Mouse (Mus musculus) embryonic fibroblast, embryonic 13.5 days (primary cell): Measurements from ENCODE around the gene Phospho1. TPM values are rescaled to one million over a fixed set of nuclear protein-coding genes. Genes with fewer than 3 reads are reported as not detected.
"Not testable (repeated sequence)": the region's sequence is repeated elsewhere in the genome, so short reads cannot be mapped to it uniquely, and the experiment has no call there.

Experiments
- H3K27ac ChIP-seq: 2 replicates; pipeline ENCODE4 v1.5.1; 2012; ENCODE audit warnings: low read length, control low read depth, inconsistent platforms; ENCODE audit not compliant: insufficient read depth
- H3K4me1 ChIP-seq: 2 replicates; pipeline ENCODE4 v1.6.1; 2011; ENCODE audit warnings: low read length; ENCODE audit not compliant: control insufficient read depth, insufficient read depth
- H3K4me3 ChIP-seq: 2 replicates; pipeline ENCODE4 v1.5.1; 2011; ENCODE audit warnings: mild to moderate bottlenecking, control low read depth, low read length; ENCODE audit not compliant: insufficient read depth
- CTCF ChIP-seq: IDR thresholded peaks from 2 replicates; pipeline ENCODE4 v1.5.1; 2011; ENCODE audit warnings: mild to moderate bottlenecking, control low read depth, low read length, moderate library complexity, borderline replicate concordance; ENCODE audit not compliant: insufficient read depth
- POLR2A ChIP-seq: IDR thresholded peaks from 2 replicates; pipeline ENCODE4 v1.6.1; 2011; ENCODE audit warnings: low read depth, mild to moderate bottlenecking, control low read depth, low read length, moderate library complexity
- polyA plus RNA-seq: library from polyadenylated mRNA; stranded (reverse); fragments of >200 nt; gene quantifications from 2 replicates; pipeline ENCODE4 v1.2.4, GENCODE M21; 2011; ENCODE audit warnings: low read depth; ENCODE audit not compliant: missing spikeins, insufficient read length

Phospho1 gene
- polyA plus RNA-seq, 1 experiment = 5.5 TPM

DNA sequence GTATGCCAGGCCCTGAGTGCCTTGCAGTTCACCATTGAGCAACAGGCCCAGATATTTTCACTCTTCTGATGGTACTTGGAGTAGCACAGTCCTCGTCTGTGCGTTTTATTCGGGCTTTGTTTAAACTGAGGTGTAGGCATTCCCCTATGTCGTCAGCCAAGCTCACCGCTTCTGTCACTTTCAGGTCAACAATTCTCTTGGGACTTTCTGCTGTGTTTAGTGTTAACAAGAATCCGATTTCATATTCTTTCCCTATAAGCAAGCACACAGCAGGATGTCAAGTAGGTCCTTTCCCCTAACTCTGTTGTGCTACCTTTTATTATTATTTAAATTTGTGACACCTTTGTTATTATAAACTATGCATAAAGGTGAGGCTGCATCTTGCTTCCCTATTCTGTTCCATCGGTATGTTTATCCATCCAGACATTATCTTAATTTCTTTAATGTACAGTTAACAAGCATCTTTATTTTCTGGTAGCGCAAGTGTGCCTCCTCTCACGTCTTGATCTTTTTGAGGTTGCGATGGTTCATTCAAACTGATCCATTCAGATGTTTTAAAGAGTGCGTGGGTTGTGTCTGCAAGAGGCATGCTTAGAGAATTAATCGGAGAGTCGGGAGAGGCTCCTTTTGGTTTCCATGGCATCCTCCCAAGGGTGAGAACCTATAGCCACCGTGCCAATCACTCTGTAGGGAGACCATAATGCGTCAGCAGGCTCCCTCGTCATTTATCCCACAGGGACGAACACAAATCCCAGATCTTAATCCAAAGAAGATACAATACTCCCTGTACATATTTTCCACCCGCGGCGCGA lies 33.6 kb downstream of the Phospho1 start:
- 0 out of 2 replicates have a peak, but pooled peaks cover 2% of the 10 kb centered on the region for H3K4me1 ChIP-seq
- no peak for TF ChIP-seq POLR2A
- TF ChIP-seq CTCF = no peak
- peak overlapping the region; percentile 13; the same call in 1 of the 2 replicates for H3K27ac ChIP-seq
- H3K4me3 ChIP-seq = peak overlapping the region; percentile 53

DNA sequence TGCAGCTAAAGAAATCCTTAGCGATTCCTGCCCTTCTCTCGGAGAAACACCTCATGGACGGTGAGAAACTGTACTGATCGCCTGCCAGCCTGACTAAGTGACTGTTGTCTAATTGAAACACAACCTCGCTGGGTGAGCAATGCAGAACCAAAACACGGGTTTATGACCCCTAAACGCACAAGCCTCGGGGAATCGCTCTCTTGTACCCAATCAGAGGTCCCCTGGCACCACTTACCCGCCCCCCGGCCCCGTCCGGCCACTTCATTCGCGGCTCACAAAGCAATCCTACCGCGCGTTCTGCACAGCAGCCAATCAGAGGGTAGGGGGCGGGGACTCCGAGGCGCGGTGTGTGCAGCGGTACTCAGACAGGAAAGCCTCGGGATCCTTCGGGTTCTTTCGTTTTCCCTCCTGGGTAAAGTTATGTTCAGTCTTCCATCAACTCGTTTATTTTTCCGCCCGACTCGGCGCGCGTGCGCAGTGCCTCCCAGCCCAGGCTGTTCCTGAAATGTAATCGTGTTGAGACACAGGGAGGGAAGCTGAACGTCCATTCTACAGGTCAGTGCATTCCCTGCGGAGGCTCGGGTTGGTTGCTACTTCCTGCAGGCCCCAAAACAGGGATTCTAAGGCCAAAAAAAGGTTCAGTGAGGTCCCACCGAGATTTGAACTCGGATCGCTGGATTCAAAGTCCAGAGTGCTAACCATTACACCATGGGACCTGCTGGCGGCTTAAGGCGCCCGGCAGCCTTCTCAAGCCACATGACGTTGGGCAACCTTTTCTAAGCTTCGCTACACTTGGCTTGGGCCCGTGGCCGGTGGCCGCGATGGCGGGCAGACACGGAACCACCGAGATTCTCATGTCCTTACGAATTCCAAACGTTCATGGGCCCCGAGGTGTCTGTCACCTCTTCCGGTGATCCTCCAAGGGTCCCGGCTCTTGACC lies 34.5 kb downstream of the Phospho1 start:
- Histone ChIP-seq H3K27ac (peak overlapping the region; percentile 38), H3K4me3 (peak overlapping the region; percentile 65), H3K4me1 (0 out of 2 replicates have a peak, but pooled peaks cover 2% of the 10 kb centered on the region)
- TF ChIP-seq CTCF (no peak), POLR2A (peak; percentile 42)

DNA sequence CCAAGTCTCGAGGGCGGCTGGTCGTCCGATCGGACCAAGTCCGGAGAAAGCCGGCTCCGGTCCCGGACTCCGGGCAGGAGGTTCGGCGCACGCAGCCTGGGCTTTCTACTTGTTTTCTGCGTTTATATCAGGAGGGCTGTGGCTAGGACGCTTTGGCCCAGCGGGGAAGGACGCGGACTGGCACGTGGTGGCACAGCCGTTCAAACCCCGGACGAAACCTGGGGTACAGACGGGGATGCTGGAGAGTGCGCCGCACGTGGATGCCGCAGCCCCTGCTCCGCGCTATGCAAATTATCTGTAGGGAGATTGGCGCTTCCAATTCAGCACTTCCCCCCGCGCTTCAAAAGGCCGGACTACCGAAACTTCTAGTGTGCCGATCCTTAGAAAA lies 35.2 kb downstream of the Phospho1 start:
- Histone ChIP-seq H3K4me1 (0 out of 2 replicates have a peak, but pooled peaks cover 2% of the 10 kb centered on the region), H3K27ac (peak overlapping the region; percentile 38)
- TF ChIP-seq POLR2A (no peak; the same call in 1 of the 2 replicates), CTCF (no peak)

DNA sequence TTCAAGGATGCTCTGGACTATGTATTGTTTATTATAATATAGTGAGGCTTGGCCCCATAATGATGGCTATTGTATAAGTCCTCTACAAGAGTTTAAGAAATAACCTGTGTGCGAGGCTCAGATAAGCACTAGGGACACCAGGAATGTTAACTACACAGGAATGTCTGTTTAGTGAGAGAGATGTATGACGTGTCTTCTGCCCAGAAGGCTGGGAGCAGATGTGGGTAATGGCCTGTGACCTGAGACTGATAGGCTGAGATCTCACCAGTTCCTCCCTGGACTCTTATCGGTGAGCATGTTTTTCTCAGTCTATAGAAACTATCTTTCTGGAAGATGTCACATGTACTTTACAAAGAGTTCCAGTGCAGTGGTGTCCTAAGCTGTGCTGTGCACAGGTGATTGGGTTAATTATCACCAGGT lies 35.8 kb downstream of the Phospho1 start:
- TF ChIP-seq CTCF (no peak), POLR2A (no peak)
- no peak overlapping the region for H3K27ac ChIP-seq
- 0 out of 2 replicates have a peak, but pooled peaks cover 2% of the 10 kb centered on the region for H3K4me1 ChIP-seq
- H3K4me3 ChIP-seq = peak overlapping the region; percentile 65

More for the DNA sequence above, 35.2 kb downstream of the Phospho1 start:
- H3K4me3 ChIP-seq = peak overlapping the region; percentile 65

DNA sequence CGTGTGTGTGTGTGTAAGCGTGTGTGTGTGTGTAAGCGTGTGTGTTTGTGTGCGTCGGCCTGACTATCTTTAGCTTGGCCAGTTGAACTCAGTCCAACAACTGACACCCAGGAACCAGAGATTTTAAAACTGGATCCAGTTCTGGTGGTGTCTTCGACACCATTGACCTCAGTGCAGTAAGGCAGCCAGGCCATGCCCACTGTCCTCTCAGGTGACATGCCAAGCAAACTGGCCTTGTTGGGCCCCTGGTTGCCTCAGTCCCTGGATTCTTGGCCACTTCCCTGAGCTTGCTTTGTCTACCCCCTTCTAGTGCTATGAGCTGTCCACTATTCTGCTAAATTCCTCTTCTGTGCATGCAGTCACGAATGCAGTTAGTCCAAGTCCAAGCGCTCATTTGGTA lies 37.1 kb downstream of the Phospho1 start:
- H3K4me3 ChIP-seq = no peak overlapping the region
- 0 out of 2 replicates have a peak, but pooled peaks cover 2% of the 10 kb centered on the region for H3K4me1 ChIP-seq
- TF ChIP-seq CTCF = no peak
- no peak for TF ChIP-seq POLR2A
- H3K27ac ChIP-seq = no peak overlapping the region

DNA sequence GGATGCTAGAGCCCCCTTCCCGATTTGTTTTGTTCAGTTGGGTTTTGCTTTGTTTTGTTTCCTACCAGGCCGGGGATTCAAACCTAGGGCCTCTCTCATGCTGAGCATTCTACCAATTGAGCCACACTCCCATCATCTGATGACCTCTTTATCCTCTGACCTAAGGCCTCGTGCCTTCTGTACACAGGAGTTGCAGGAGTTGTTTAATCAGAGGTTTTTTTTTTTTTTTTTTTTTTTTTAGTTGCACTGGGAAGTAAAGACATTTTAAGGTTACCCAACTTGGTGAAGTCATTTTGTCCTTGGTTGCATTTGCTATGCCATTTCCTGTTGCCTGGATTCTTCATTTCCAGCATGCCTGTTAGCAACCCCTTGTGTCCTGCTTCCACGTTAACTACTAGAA lies 45.1 kb downstream of the Phospho1 start:
- Histone ChIP-seq H3K4me3 (no peak overlapping the region), H3K4me1 (no peaks in the 10 kb centered on the region), H3K27ac (no peak overlapping the region)
- no peak for TF ChIP-seq POLR2A
- no peak for TF ChIP-seq CTCF

DNA sequence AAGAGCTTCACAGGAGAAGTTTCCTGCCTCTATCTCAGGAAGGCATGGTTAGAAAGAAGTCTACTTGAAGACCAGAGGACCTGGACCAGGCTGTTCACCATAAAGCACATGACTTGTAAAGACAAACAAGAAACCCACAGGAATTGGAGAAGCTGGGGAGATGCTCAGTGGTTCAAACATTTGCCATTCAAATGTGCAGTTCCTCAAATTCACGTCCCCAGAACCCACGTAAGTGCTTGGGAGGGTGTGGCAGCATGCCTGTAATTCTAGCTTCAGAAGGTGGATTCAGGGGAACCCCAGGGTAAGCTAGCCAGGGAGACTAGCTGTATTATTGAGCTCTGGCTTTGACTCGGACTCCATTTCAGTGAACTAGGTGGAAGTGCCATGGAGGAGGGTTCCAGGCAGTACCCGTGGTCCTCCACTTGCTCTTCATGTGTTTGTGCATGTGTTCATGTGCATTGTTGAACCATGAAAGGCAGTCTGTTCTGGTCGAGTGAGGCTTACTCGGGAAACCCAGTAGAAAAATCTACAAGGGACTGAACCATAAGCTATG lies 45.7 kb downstream of the Phospho1 start:
- Histone ChIP-seq H3K4me3 (no peak overlapping the region), H3K4me1 (no peaks in the 10 kb centered on the region), H3K27ac (no peak overlapping the region)
- TF ChIP-seq CTCF (no peak), POLR2A (no peak)

DNA sequence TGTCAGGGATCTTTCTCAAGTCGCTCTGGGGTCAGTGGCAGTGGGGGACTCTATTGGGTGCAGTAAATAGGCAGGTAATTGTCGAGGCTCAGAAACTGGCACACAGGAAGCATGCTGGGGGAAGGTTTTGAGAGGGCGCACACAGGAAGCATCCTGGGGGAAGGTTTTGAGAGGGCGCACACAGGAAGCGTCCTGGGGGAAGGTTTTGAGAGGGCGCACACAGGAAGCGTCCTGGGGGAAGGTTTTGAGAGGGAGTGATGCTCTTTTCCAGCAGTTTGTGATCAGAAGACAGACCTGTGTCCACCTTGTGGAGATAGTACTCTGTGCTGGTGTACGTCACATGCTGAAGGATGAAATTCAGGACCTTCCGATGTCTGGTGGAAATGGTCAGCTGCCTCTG lies 51.5 kb downstream of the Phospho1 start:
- Histone ChIP-seq H3K4me3 (no peak overlapping the region), H3K27ac (no peak overlapping the region), H3K4me1 (no peaks in the 10 kb centered on the region)
- TF ChIP-seq CTCF (no peak), POLR2A (no peak)

DNA sequence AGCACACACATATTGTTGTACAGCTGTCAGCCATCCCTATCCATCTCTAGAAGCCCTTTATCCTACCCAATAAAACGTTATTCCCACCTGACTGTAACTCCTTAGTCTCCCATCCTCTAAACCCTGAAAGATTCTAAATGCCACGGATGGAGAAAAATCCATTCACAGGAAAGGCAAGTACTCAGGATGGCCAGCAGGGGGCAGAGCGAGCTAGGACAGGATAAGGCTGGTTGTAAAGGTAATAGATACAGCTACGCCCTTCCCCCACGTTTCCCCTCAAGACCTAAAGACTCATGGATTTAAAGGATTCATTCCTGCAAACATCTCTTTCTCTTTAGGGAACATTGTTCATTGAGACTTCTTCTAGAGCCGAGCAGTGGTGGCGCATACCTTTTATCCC lies 52.0 kb downstream of the Phospho1 start:
- Histone ChIP-seq H3K4me3 (no peak overlapping the region), H3K4me1 (no peaks in the 10 kb centered on the region), H3K27ac (no peak overlapping the region)
- TF ChIP-seq POLR2A = no peak
- peak; percentile 81; the same call in 1 of the 2 replicates for TF ChIP-seq CTCF

DNA sequence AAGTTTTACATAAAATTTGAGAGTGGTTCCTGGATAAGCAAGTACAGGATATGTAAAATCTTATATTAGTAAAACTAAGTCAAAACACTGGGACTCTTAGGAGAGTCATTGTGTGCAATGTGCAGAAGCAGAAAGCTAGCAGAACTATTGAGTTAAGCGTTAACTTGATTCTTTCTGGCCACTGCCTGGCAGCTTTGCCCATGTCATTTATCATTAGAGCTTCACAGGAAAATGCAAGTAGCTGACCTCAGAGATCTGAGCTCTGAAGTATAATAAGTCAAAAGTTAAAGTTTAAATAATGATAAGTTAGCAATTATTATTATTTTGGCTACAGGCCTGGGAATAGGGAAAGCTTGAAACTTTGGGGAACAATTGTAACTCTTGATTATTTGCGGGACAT lies 55.6 kb downstream of the Phospho1 start:
- not testable (repeated sequence) for H3K4me1 ChIP-seq, H3K27ac ChIP-seq, H3K4me3 ChIP-seq

Other genes with a start within 250 kb of the Phospho1 start
- gene Ngfr, start 236.8 kb upstream of the Phospho1 start, polyA plus RNA-seq = 0.18 and 3.2 TPM in 2 replicates
- gene Phb, start 157.5 kb upstream of the Phospho1 start, polyA plus RNA-seq = 157 and 180 TPM in 2 replicates
- 18.9 and 27.3 TPM in 2 replicates for gene Zfp652, start 111.8 kb upstream of the Phospho1 start, polyA plus RNA-seq
- gene B130006D01Rik, start 100.9 kb upstream of the Phospho1 start, polyA plus RNA-seq = 0.89 and 0.93 TPM in 2 replicates
- gene Gngt2, start 12.7 kb downstream of the Phospho1 start, polyA plus RNA-seq = 2.4 and 5.6 TPM in 2 replicates
- 0.40 and 1.1 TPM in 2 replicates for gene Abi3, start 18.0 kb downstream of the Phospho1 start, polyA plus RNA-seq
- 0.47 and 0.51 TPM in 2 replicates for gene B4galnt2, start 90.4 kb downstream of the Phospho1 start, polyA plus RNA-seq
- 37.9 and 39.8 TPM in 2 replicates for gene Igf2bp1, start 181.4 kb downstream of the Phospho1 start, polyA plus RNA-seq
- not detected in 2 replicates for gene Gip, start 200.0 kb downstream of the Phospho1 start, polyA plus RNA-seq
- gene Snf8, start 210.4 kb downstream of the Phospho1 start, polyA plus RNA-seq = 68.4 and 71.9 TPM in 2 replicates
- gene Ube2z, start 240.9 kb downstream of the Phospho1 start, polyA plus RNA-seq = 79.3 and 80.1 TPM in 2 replicates